Mouse (Mus musculus) 3134 (cell line): ENCODE results near the gene Pld2.
A peak's percentile ranks its signal among the peaks of the same experiment; 100 is the strongest.

Source experiments
- DNase-seq: peaks from one replicate; pipeline ENCODE4 v3.0.0-alpha.2; 2011; ENCODE audit warnings: low spot score; ENCODE audit not compliant: insufficient read length; ENCODE audit errors: extremely low read depth

Gene Pld2

DNA sequence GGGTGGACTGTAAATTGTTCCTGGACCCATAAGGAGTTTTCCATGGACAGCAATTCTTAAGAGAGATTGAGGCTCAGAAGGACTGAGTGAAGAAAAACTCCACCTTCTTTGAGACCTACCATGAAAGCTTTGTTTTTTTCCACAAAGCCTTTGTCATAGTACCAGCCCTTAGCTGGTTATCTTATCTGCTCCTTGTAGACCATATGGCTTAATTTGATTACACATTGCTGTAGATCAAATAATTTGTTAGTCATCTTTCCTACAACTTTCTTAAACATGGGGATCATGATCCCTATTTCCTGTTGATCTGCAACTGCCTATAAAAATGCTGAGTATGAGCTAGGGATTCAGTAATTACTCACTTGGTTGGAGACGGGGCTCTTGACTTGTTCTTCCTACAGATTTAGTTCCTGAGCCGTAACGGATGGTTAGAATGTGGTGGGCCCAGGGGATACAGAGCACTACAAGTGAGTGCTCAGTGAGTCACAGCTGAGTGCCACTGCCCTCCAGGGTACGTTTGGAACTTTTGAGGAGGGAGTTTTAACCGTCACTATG is 32.6 kb downstream of the Pld2 start:
- DNase-seq: no peak

DNA sequence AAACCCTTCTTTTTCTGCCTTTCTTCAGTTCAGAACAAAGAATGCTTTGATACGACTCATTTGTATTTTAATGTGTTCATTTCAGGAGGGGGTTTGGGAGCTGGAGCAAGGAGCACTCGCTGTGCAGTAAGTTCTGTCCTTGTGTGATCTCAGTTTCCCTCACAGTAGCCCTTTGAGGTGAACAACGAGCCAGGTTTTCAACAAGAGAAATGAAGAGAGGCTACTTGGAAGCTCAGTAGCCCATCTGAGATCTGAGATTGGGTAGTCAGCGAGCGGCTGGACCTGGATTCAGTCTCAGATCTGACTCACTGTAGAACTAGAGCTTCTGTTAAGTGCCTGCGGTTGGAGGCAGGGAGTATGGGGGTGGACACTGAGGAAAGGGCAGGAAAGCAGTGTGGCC is 34.0 kb downstream of the Pld2 start:
- DNase-seq: peak; percentile 62

DNA sequence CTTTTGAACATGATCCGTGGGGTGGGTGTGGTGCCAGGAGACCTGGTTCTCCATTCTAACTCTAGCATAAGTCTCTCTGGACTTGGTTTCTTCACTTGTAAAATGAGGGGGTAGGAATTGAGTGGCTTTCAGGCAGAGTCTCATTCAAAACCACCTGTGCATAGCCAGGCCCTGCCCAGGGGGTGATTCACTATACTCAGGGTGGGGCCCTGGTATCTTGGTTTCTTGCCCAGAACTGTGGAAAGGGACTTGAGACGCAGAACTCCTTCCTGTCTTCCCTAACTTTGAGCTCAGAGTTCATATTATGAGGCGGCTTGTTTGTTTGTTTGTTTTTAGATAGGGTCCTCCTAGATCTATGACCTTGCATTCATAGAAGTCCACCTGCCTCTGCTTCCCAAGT is 37.3 kb downstream of the Pld2 start:
- DNase-seq: peak; percentile 49

DNA sequence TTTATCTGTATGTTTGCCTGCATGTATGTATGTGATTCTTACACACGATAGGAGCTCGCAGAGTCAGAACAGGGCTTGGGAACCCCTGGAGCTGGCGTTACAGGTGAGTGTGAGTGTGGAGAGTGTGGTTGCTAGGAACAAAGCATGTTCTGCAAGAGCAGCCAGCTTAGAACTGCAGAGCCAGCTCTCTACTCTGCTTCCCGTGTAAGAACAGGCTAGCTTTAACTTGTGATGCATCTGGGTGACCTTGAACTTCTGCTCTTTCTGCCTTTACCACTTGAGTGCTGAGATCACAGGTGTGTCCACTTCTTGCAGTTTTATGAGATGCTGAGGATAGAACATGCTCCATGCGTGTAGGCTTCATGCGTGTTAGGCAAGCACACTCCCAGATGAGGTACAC is 39.1 kb downstream of the Pld2 start:
- DNase-seq: no peak

GRCm38 (mm10) chr11:70579710-70580357 is 40.0 kb downstream of the Pld2 start:
- peak; percentile 64 for DNase-seq

- DNase-seq: peak; percentile 34
Measured at GRCm38 (mm10) chr11:70580358-70580720, 40.5 kb downstream of the Pld2 start.

DNA sequence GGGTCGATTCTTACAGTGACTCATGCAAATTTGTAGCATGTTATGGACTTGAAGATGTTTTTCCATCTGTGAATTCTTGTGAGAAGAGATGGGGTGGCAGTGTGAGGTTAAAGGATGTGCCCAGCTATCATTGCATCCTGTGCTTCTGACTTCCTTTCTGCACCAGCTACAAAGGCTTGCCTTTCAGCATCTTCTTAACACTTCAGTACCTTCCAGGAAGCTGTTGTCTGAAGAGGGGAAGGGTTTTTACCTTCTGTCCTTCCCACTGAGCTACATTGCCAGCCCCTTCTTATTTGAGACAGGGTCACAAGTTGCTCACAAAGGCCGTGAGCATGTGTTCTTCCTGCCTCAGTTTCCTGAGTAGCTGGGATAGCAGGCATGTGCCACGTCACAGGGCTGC is 41.1 kb downstream of the Pld2 start:
- DNase-seq: no peak

DNA sequence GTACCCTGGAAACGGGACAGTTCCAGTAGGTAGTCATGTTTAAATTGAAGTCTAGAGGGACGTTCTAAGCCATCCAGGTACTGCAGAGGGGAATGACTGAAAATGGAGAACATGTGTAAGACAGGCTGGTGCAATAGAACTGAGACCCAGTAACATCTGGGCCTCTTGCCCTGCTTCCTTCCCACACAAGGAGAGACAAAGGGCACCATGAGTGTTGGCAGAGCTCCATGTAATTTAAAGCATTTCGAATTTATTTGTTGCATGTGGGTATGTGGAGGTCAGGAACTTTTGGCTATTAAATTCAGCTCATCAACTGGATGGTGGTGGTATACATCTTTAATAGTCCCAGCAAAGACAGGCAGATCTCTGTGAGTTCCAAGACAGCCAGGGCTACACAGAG is 42.3 kb downstream of the Pld2 start:
- DNase-seq: no peak

DNA sequence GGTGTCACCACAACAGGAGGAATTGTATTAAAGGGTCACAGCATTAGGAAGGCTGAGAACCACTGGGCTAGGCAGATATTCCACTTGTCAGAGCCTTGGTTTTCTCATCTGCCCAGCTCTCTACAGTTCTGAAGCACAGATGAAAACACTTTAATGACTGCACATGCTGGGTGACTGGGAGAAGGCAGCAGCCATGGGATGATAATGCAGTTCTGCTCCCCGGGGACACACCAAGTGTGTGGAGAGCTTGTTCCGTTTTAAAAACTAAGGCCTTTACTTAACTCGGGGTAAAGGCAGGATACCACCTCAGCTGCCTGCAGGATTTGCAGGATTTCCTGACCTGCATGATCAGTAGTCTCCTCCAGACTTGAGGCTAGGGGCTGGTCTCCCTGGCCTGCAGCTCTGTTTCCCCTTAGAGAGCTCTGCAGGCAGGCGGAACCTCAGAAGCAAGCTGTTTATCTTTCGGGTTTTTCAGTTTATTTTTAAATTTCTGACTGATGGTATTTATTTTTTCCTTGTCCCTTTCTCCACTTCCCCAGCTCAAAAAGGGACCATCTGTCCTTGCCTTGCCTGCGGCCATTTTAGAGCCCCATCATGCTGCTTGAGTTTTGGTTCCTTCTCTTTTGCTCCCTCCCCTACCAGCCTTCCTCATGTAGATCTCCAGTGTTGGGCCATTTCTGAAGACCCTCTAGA is 43.3 kb downstream of the Pld2 start:
- no peak for DNase-seq

- no peak for DNase-seq
Measured at GRCm38 (mm10) chr11:70583775-70584174, 43.9 kb downstream of the Pld2 start.

- peak; percentile 83 for DNase-seq
Measured at GRCm38 (mm10) chr11:70585457-70585856, 45.6 kb downstream of the Pld2 start.

- no peak for DNase-seq
Measured at GRCm38 (mm10) chr11:70586261-70586660, 46.4 kb downstream of the Pld2 start.

DNA sequence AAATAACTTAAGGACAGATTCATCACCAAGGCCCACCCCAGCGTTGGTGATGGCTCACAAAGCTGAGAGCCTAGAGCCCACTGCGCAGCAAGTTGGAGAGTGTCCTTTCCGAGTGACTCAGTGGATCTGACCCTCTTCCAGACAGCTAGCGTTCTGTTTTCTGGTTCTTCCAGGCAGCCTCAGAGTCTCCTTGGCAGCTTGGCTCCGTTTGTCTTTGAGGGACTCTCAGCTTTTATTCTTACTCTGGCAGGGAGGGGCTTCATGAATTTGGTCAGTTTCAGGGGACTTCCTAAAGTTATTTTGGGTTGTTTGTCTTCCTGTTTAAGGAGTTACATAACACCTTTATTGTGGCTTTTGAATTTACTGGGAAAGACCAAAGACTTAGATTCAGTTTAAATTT is 47.1 kb downstream of the Pld2 start:
- no peak for DNase-seq

GRCm38 (mm10) chr11:70591733-70592132 is 51.9 kb downstream of the Pld2 start:
- no peak for DNase-seq

GRCm38 (mm10) chr11:70594253-70594989 is 54.6 kb downstream of the Pld2 start:
- DNase-seq: no peak

DNA sequence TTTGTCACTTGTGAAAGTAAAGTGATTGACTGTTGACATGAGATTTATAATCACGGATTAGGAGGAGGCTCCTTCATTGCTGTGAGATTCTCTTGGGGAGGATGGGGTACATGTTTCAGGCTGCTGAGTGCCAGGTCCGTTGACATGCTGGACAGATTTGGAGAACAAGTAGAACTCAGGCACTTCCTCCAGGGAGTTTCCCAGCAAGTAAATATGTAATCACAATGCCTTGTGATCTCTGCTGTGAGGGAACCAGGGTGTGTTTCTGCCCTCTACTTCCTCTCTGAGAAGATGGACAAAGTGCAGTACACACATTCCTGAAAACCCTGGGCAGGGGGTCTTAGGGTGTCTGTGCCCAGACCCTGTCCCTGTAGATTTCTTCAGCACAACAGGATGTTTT is 55.8 kb downstream of the Pld2 start:
- DNase-seq: no peak

DNA sequence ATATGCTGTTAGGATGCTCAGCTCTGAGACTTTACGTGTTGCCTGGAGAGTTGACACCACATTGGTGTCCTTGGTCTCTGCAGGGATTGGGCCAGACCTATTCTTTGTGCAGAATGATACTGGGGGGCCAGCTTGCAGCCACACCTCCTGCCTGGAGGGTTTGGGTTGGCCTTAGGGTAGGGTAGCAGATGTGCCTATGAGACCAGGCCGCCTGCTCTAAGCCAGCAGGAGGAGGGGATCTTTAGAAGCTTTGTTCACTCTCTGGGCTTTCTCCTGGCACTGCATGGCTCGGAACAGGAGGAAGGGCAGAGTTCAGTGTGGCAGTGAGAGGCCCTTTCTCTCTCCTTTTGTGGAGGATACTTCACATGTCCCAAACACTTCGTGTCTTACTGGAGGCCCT is 56.2 kb downstream of the Pld2 start:
- DNase-seq: no peak

DNA sequence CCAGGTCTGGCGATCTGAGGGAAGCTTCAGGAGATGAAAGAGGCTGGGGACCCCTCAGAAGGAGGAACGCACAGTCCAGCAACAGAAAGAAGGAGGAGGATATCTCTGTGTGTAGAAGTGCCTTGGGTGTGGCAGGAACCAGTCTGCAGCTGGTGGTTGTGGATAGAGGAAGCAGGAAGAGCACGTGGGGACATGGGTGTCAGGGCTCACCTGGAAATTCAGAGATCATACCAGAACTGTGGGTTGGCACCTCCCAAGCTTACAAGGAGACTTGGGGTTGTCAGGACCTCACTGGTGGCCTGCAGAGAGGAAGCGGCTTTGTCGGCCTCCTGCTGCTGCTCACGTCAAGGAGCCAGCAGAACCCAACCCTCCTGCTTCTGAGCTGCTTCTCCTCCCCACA is 57.4 kb downstream of the Pld2 start:
- DNase-seq: no peak

DNA sequence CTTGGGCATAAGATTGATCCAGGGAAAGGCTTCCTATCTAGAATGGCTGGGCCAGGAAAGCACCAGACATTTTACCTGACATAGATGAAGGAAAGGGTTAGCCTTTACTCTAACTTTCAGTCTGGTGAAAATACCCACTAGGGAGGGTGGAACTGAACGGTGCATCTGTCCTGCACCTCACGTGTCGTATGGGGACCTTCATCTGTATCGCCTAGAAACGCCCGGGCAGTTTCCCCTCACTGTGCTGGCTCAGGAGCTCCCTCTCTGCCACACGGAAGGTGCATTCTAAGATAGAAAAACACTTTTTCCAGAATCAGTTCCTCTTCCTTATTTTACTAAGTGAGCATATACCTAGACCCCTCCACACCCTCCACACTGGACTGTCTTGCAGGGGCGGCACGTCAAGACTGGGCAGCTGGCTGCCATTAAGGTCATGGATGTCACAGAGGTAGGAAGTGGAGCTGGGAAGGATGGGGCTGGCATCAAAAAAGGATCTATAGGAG is 58.6 kb downstream of the Pld2 start:
- DNase-seq: no peak

- DNase-seq: peak; percentile 56
Measured at GRCm38 (mm10) chr11:70605024-70605566, 65.2 kb downstream of the Pld2 start.

DNA sequence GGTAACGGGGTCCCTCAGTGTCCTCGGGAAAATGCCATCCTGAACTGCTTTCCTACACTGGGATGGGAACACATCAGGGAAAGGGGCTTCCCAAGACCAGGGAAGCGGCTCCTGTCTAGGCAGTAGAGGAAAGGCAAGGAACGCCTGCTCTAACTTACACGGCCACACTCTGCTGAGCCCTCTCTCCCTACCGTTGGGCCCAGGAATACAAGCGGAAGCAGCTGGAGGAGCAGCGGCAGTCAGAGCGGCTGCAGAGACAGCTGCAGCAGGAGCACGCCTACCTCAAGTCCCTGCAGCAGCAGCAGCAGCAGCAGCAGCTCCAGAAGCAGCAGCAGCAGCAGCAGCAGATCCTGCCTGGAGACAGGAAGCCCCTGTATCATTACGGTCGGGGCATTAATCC is 66.9 kb downstream of the Pld2 start:
- DNase-seq: no peak
